Mouse (Mus musculus): Measurements from ENCODE around the gene Olfr965.

DNA sequence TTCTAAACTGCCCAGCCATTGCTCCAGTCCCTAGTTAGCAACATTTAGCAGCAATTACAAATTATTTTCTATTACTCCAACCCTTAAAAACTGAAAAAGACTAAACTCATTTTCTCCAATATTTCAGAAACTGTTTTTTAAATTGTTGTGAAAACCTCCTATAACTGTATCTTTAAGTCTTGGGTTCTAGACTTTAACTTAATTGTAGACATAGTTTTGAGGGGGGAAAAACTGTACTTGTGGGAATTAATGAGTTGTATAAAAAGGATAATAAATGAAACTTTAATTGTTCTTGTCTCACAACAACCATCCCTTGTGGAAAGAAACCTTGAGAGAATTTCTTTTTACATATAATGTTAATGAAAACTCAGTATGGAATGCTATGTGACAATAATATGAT, 19.5 kb downstream of the Olfr965 start, which contains the start of gene Olfr150:
- TF ChIP-seq MYOG (IDR thresholded peaks at IDR 0.05; ENCODE audit: control insufficient read depth, extremely low read depth, insufficient read length) (no peak), CTCF (IDR thresholded peaks at IDR 0.05; ENCODE audit: control insufficient read depth, insufficient read depth, insufficient read length) (no peak), MAX (IDR thresholded peaks at IDR 0.05) (no peak), USF1 (IDR thresholded peaks at IDR 0.05; ENCODE audit: low read depth) (no peak), CEBPB (IDR thresholded peaks at IDR 0.05; ENCODE audit: low read depth) (no peak)

Data from C2C12 (cell line).